18 mouse cellular contexts compared by ENCODE assay signal in the genomic region with DNA sequence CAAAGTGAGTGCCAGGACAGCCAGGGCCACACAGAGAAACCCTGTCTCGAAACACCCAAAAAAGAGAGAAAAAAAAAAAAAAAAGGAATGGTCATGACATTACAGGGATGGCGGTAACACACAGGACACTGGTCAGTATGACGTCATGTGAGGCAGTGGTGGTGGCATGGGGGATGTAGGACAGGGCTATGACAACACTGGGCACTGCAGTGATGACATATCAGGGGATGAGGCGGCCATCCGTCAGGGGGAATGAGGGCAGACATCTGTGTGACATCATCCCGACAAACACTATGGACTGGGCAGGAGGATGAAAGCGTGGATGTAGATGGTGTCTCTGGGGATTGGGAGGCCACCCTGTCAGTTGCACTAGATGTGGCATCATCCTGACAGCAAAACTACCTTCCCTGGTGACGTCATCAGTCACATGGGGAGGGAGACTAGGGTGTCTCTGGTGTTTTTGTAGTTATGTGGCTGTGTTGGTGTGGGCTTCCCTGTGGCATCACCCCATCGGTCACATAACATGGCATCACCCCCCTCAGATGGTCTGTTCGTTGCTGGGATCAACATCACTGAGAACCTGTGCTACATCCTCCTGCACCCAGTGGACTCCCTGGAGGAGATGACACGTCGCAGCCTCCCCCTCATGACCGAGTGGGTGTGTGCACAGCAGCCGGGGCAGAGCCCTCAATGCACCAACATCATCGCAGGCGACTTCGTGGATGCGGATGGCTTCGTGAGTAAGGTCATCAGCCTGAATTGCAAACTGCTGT. TPM values are rescaled to one million over a fixed set of nuclear protein-coding genes. Genes with fewer than 3 reads are reported as not detected.
DNase-seq lines count a peak whose midpoint lies in the region; ATAC-seq and TF ChIP-seq lines count a peak whose summit lies in the region.
"Had no signal": no experiment of that assay in that cellular context is flagged by ENCODE, and none has a peak within 500 bp of the region (broad histone marks: within the 10 kb centered on the region; RNA-seq: fewer than 3 reads in every experiment).

No protein-coding gene starts in this region.

- no peak overlapping the region for H3K4me3 ChIP-seq in forebrain, embryonic 11.5 days (ENCODE audit: low read depth, low read length)
- no peak overlapping the region for H3K4me3 ChIP-seq in forebrain, postnatal 0 days (ENCODE audit: low read depth, low read length)
- no peak overlapping the region for H3K4me3 ChIP-seq in intestine, embryonic 15.5 days (replicated peaks)
- no peak overlapping the region for H3K4me3 ChIP-seq in liver, embryonic 12.5 days
- H3K4me3 ChIP-seq: embryonic facial prominence, embryonic 12.5 days; hindbrain, embryonic 12.5 days; kidney, embryonic 15.5 days; liver, embryonic 15.5 days; midbrain, embryonic 13.5 days; neural tube, embryonic 13.5 days had no signal

- H3K27me3 ChIP-seq in forebrain, embryonic 11.5 days (ENCODE audit: control insufficient read depth, insufficient read depth, low read length): 0 out of 2 replicates have a peak, but pooled peaks cover 2% of the 10 kb centered on the region
- H3K27me3 ChIP-seq in forebrain, postnatal 0 days (ENCODE audit: insufficient read depth, low read length): no peaks in the 10 kb centered on the region
- 0 out of 2 replicates have a peak, but pooled peaks cover 5% of the 10 kb centered on the region for H3K27me3 ChIP-seq in intestine, embryonic 15.5 days (replicated peaks)
- H3K27me3 ChIP-seq in liver, embryonic 12.5 days (replicated peaks): peaks cover 32% of the 10 kb centered on the region
- H3K27me3 ChIP-seq: forebrain, embryonic 15.5 days; neural tube, embryonic 13.5 days had no signal

- H3K4me2 ChIP-seq in forebrain, embryonic 11.5 days (ENCODE audit: low read depth, low read length, severe bottlenecking): no peak overlapping the region
- no peak overlapping the region for H3K4me2 ChIP-seq in forebrain, postnatal 0 days (ENCODE audit: low read depth)
- no peak overlapping the region for H3K4me2 ChIP-seq in intestine, embryonic 15.5 days (replicated peaks)
- H3K4me2 ChIP-seq in liver, embryonic 12.5 days: no peak overlapping the region
- H3K4me2 ChIP-seq: forebrain, embryonic 15.5 days; hindbrain, embryonic 12.5 days; liver, embryonic 15.5 days had no signal

- no peak overlapping the region for H3K27ac ChIP-seq in forebrain, embryonic 11.5 days (ENCODE audit: low read depth, low read length)
- no peak overlapping the region for H3K27ac ChIP-seq in forebrain, postnatal 0 days (ENCODE audit: low read depth, low read length)
- H3K27ac ChIP-seq in intestine, embryonic 15.5 days: no peak overlapping the region
- H3K27ac ChIP-seq in liver, embryonic 12.5 days: no peak overlapping the region
- H3K27ac ChIP-seq: embryonic facial prominence, embryonic 12.5 days; forebrain, embryonic 15.5 days; hindbrain, embryonic 12.5 days; kidney, embryonic 15.5 days; liver, embryonic 15.5 days; midbrain, embryonic 13.5 days; neural tube, embryonic 13.5 days; stomach, postnatal 0 days had no signal

- no peaks in the 10 kb centered on the region for H3K9me3 ChIP-seq in forebrain, embryonic 11.5 days (ENCODE audit: control insufficient read depth, low read length)
- H3K9me3 ChIP-seq in forebrain, postnatal 0 days (ENCODE audit: low read length): no peaks in the 10 kb centered on the region
- H3K9me3 ChIP-seq in intestine, embryonic 15.5 days: no peaks in the 10 kb centered on the region
- H3K9me3 ChIP-seq in liver, embryonic 12.5 days (replicated peaks): no peaks in the 10 kb centered on the region
- H3K9me3 ChIP-seq: embryonic facial prominence, embryonic 12.5 days; forebrain, embryonic 15.5 days; hindbrain, embryonic 12.5 days; kidney, embryonic 15.5 days; liver, embryonic 15.5 days; midbrain, embryonic 13.5 days; neural tube, embryonic 13.5 days had no signal

- H3K9ac ChIP-seq in forebrain, embryonic 11.5 days (ENCODE audit: low read length): no peak overlapping the region
- no peak overlapping the region for H3K9ac ChIP-seq in forebrain, postnatal 0 days
- no peak overlapping the region for H3K9ac ChIP-seq in intestine, embryonic 15.5 days
- H3K9ac ChIP-seq in liver, embryonic 12.5 days: no peak overlapping the region
- H3K9ac ChIP-seq: embryonic facial prominence, embryonic 12.5 days; forebrain, embryonic 15.5 days; hindbrain, embryonic 12.5 days; kidney, embryonic 15.5 days; liver, embryonic 15.5 days; midbrain, embryonic 13.5 days; neural tube, embryonic 13.5 days had no signal

- 92% methylated on average over 19 of the region's 19 CpGs for WGBS in forebrain, embryonic 11.5 days
- 95% methylated on average over 19 of the region's 19 CpGs for WGBS in forebrain, postnatal 0 days
- 96% methylated on average over 19 of the region's 19 CpGs for WGBS in intestine, embryonic 15.5 days
- 85% methylated on average over 19 of the region's 19 CpGs for WGBS in liver, embryonic 12.5 days (ENCODE audit: insufficient replicate concordance)

- no peak for ATAC-seq in forebrain, embryonic 11.5 days (replicated peaks; ENCODE audit: low FRiP score)
- no peak for ATAC-seq in forebrain, postnatal 0 days
- no peak for ATAC-seq in intestine, embryonic 15.5 days
- no peak for ATAC-seq in liver, embryonic 12.5 days
- ATAC-seq: forebrain, embryonic 15.5 days had no signal

- H3K4me1 ChIP-seq in forebrain, embryonic 11.5 days (replicated peaks; ENCODE audit: control insufficient read depth, insufficient read depth, low read length): peaks cover 19% of the 10 kb centered on the region
- H3K4me1 ChIP-seq in forebrain, postnatal 0 days (ENCODE audit: insufficient read depth): peaks cover 13% of the 10 kb centered on the region
- peaks cover 25% of the 10 kb centered on the region for H3K4me1 ChIP-seq in intestine, embryonic 15.5 days (replicated peaks)
- peaks cover 40% of the 10 kb centered on the region for H3K4me1 ChIP-seq in liver, embryonic 12.5 days

- H3K36me3 ChIP-seq in forebrain, embryonic 11.5 days (ENCODE audit: control insufficient read depth, insufficient read depth, low read length): peaks cover 18% of the 10 kb centered on the region
- peaks cover 38% of the 10 kb centered on the region for H3K36me3 ChIP-seq in forebrain, postnatal 0 days (ENCODE audit: insufficient read depth)
- peaks cover 36% of the 10 kb centered on the region for H3K36me3 ChIP-seq in intestine, embryonic 15.5 days
- peaks cover 45% of the 10 kb centered on the region for H3K36me3 ChIP-seq in liver, embryonic 12.5 days

- no peak for TF ChIP-seq CTCF in forebrain, postnatal 0 days (IDR thresholded peaks at IDR 0.05; ENCODE audit: low read depth)

- peak; percentile 53 for DNase-seq in forebrain, embryonic 11.5 days (ENCODE audit: low spot score)
- DNase-seq in forebrain, postnatal 0 days: no peak
- peak; percentile 21 for DNase-seq in urinary bladder, adult 2 months (ENCODE audit: low spot score)
- no peak for DNase-seq in urinary bladder, postnatal 25 days (ENCODE audit: low spot score)
- peak; percentile 16 for DNase-seq in induced T-regulatory cell, adult 2 months (ENCODE audit: low read depth)
- DNase-seq: adrenal gland, adult 2 months; heart, postnatal 14 days had no signal

RNA-seq across cellular contexts. Expression of a gene that starts 3.3 kb away (rescaled TPM):
- 0.43 and 1.3 TPM in 2 replicates for polyA plus RNA-seq in forebrain, embryonic 11.5 days (2014; fragmentation: Nextera tagmentation; extraction: Ambion mirVana)
- total RNA-seq in forebrain, postnatal 0 days (2014; rRNA removed): 7.9 and 8.7 TPM in 2 replicates
- polyA plus RNA-seq in forebrain, postnatal 0 days (2015; fragmentation: Nextera tagmentation; extraction: Ambion mirVana): 2.9 and 4.7 TPM in 2 replicates
- polyA plus RNA-seq in urinary bladder, adult 2 months (2012; rRNA removed): 0.09 and 0.10 TPM in 2 replicates
- 0.89 and 0.92 TPM in 2 replicates for polyA plus RNA-seq in intestine, embryonic 15.5 days (2015; fragmentation: Nextera tagmentation; extraction: Ambion mirVana)
- polyA plus RNA-seq in liver, embryonic 12.5 days (2016; fragmentation: Nextera tagmentation; extraction: Ambion mirVana): 0.57 and 0.82 TPM in 2 replicates
- total RNA-seq: gastrocnemius, adult 18-20 months; heart, postnatal 14 days had no signal

RNA-seq across cellular contexts. Expression of a gene that starts 5.0 kb away (rescaled TPM):
- 24.4 and 28.2 TPM in 2 replicates for polyA plus RNA-seq in forebrain, embryonic 11.5 days (2014; fragmentation: Nextera tagmentation; extraction: Ambion mirVana)
- total RNA-seq in forebrain, postnatal 0 days (2014; rRNA removed): 99.2 and 103 TPM in 2 replicates
- 62.6 TPM in 2 replicates for polyA plus RNA-seq in forebrain, postnatal 0 days (2015; fragmentation: Nextera tagmentation; extraction: Ambion mirVana)
- polyA plus RNA-seq in urinary bladder, adult 2 months (2012; rRNA removed): 56.4 and 77.5 TPM in 2 replicates
- 29.4 and 30.2 TPM in 2 replicates for polyA plus RNA-seq in intestine, embryonic 15.5 days (2015; fragmentation: Nextera tagmentation; extraction: Ambion mirVana)
- polyA plus RNA-seq in liver, embryonic 12.5 days (2016; fragmentation: Nextera tagmentation; extraction: Ambion mirVana): 13.7 and 17.5 TPM in 2 replicates

RNA-seq across cellular contexts. Expression of a gene that starts 6.9 kb away (rescaled TPM):
- 6.3 and 6.4 TPM in 2 replicates for polyA plus RNA-seq in forebrain, embryonic 11.5 days (2014; fragmentation: Nextera tagmentation; extraction: Ambion mirVana)
- 20.4 and 22.3 TPM in 2 replicates for total RNA-seq in forebrain, postnatal 0 days (2014; rRNA removed)
- 13.0 and 16.9 TPM in 2 replicates for polyA plus RNA-seq in forebrain, postnatal 0 days (2015; fragmentation: Nextera tagmentation; extraction: Ambion mirVana)
- polyA plus RNA-seq in urinary bladder, adult 2 months (2012; rRNA removed): 2.7 and 3.7 TPM in 2 replicates
- 3.9 and 4.0 TPM in 2 replicates for polyA plus RNA-seq in intestine, embryonic 15.5 days (2015; fragmentation: Nextera tagmentation; extraction: Ambion mirVana)
- 1.9 and 2.0 TPM in 2 replicates for polyA plus RNA-seq in liver, embryonic 12.5 days (2016; fragmentation: Nextera tagmentation; extraction: Ambion mirVana)

RNA-seq across cellular contexts. Expression of a gene that starts 8.8 kb away (rescaled TPM):
- 1.3 and 2.7 TPM in 2 replicates for polyA plus RNA-seq in forebrain, embryonic 11.5 days (2014; fragmentation: Nextera tagmentation; extraction: Ambion mirVana)
- total RNA-seq in forebrain, postnatal 0 days (2014; rRNA removed): 0.23 and 0.48 TPM in 2 replicates
- polyA plus RNA-seq in forebrain, postnatal 0 days (2015; fragmentation: Nextera tagmentation; extraction: Ambion mirVana): 0.36 and 0.68 TPM in 2 replicates
- polyA plus RNA-seq in urinary bladder, adult 2 months (2012; rRNA removed): 1.0 and 1.4 TPM in 2 replicates
- 1.7 and 1.8 TPM in 2 replicates for polyA plus RNA-seq in intestine, embryonic 15.5 days (2015; fragmentation: Nextera tagmentation; extraction: Ambion mirVana)
- 1.8 and 2.4 TPM in 2 replicates for polyA plus RNA-seq in liver, embryonic 12.5 days (2016; fragmentation: Nextera tagmentation; extraction: Ambion mirVana)
- polyA plus RNA-seq: adrenal gland, adult 2 months had no signal

RNA-seq across cellular contexts. Expression of a gene that starts 30.7 kb away (rescaled TPM):
- polyA plus RNA-seq in forebrain, embryonic 11.5 days (2014; fragmentation: Nextera tagmentation; extraction: Ambion mirVana): 5.7 and 6.4 TPM in 2 replicates
- total RNA-seq in forebrain, postnatal 0 days (2014; rRNA removed): 0.62 and 1.7 TPM in 2 replicates
- 0.68 and 0.91 TPM in 2 replicates for polyA plus RNA-seq in forebrain, postnatal 0 days (2015; fragmentation: Nextera tagmentation; extraction: Ambion mirVana)
- polyA plus RNA-seq in urinary bladder, adult 2 months (2012; rRNA removed): 4.2 and 4.4 TPM in 2 replicates
- polyA plus RNA-seq in intestine, embryonic 15.5 days (2015; fragmentation: Nextera tagmentation; extraction: Ambion mirVana): 2.2 and 2.3 TPM in 2 replicates
- polyA plus RNA-seq in liver, embryonic 12.5 days (2016; fragmentation: Nextera tagmentation; extraction: Ambion mirVana): 2.6 and 3.0 TPM in 2 replicates
- polyA plus RNA-seq: adrenal gland, adult 2 months had no signal

Comparison
In these comparisons a context has a peak if more than half of its experiments do, and no peak if none do; other contexts are left out.
1. DNase-seq: peak in forebrain, embryonic 11.5 days (single experiment), urinary bladder, adult 2 months (single experiment) and induced T-regulatory cell, adult 2 months (single experiment); none in forebrain, postnatal 0 days (single experiment) and urinary bladder, postnatal 25 days (single experiment).